Mouse (Mus musculus) brown adipose tissue, adult 24 weeks (tissue): ENCODE results near the gene Arcn1. TPM values are rescaled to one million over a fixed set of nuclear protein-coding genes. Genes with fewer than 3 reads are reported as not detected.
"Not testable (repeated sequence)": the region's sequence is repeated elsewhere in the genome, so short reads cannot be mapped to it uniquely, and the experiment has no call there.

Experiments
- H3K27ac ChIP-seq: fragments of 200-500 bp; replicated peaks from 2 replicates; pipeline ENCODE4 v1.5.1; 2012; ENCODE audit warnings: low read depth, mild to moderate bottlenecking, low read length
- H3K4me1 ChIP-seq: fragments of 200-500 bp; 2 replicates; pipeline ENCODE4 v1.6.1; 2012; ENCODE audit warnings: low read length, mixed read lengths; ENCODE audit not compliant: control insufficient read depth, insufficient read depth, insufficient read length
- H3K4me3 ChIP-seq: fragments of 200-500 bp; 2 replicates; pipeline ENCODE4 v1.5.1; 2012; ENCODE audit warnings: low read depth, mild to moderate bottlenecking, low read length, moderate library complexity; ENCODE audit not compliant: insufficient read depth
- polyA plus RNA-seq: library from polyadenylated mRNA; stranded (reverse); fragments of >200 nt; gene quantifications from 2 replicates; pipeline ENCODE4 v1.2.4, GENCODE M21; 2012; ENCODE audit not compliant: missing spikeins, insufficient read depth, insufficient read length

Gene Arcn1
- polyA plus RNA-seq, 1 experiment, result 96.1 TPM

DNA sequence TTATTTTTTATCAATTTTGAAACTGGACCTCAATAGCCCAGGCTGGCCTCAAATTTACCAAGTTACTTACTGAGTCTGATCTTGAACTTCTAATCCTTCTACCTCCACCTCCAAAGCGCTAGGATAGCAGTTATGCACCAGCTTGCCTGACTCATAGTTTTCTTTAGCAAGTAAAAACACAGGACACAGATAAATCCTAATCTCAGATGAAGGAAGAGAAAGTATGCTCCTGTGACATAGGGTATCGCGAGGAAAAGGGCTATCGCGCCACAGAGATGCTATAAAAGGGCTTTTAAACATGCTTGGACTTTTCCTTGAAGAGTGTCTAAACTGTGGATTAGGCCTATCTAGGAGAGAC is 4.7 kb upstream of the Arcn1 start:
- H3K27ac ChIP-seq, result peak overlapping the region; percentile 66
- H3K4me1 ChIP-seq, result peaks cover 5% of the 10 kb centered on the region; the same call in 1 of the 2 replicates
- H3K4me3 ChIP-seq, result no peak overlapping the region

DNA sequence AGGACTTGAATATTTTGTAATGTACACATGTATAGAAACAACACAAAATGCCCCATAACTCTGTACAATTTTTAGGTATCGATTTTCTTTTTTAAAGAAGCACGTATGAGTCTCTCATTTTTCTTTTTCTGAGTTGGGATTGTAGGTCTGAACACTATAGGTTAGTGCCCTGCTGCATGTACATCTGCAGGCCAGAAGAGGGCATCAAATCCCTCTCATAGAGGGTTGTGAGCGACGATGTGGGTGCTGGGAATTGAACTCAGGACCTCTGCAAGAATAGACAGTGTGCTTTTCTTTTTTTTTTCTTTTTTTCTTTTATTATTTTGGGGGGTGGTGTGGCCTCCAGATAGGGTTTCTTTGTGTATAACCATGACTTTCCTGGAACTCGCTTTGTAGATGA is 3.7 kb upstream of the Arcn1 start:
- Histone ChIP-seq H3K4me3 (no peak overlapping the region), H3K27ac (no peak overlapping the region), H3K4me1 (peaks cover 5% of the 10 kb centered on the region)

DNA sequence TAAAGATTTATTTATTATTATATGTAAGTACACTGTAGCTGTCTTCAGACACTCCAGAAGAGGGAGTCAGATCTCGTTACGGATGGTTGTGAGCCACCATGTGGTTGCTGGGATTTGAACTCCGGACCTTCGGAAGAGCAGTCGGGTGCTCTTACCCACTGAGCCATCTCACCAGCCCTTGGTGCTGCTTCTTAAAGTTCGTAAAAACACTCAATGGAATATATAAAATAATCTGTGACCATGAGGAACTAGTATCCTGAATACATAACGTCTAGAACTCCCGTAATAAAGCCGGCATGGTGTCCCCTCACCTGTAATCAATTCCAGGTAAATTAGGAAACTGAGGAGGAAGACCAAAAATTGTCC is 367 bp upstream of the Arcn1 start:
- not testable (repeated sequence) for H3K4me1 ChIP-seq, H3K27ac ChIP-seq
- peak overlapping the region; percentile 95 for H3K4me3 ChIP-seq

DNA sequence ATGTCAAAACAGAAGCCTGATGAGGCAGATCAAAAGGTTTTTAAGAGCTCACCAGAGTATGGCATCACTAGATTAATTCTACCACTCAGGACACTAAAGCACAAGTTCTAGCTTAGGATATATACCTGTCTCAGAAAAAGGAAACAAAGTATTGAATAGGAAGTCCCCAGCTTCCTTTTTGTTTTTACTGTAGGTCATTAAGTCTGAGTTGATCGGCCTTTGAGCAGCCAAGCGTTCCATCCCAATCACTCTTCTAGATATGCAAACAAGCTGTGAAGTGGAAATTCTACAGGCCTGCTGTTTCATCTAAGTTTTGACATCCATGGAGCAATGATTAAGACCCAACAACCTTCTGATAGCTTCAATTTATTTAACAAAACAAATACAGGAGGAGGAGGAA is 6.8 kb downstream of the Arcn1 start:
- H3K4me1 ChIP-seq, result peaks cover 8% of the 10 kb centered on the region
- H3K27ac ChIP-seq, result no peak overlapping the region
- H3K4me3 ChIP-seq, result no peak overlapping the region

DNA sequence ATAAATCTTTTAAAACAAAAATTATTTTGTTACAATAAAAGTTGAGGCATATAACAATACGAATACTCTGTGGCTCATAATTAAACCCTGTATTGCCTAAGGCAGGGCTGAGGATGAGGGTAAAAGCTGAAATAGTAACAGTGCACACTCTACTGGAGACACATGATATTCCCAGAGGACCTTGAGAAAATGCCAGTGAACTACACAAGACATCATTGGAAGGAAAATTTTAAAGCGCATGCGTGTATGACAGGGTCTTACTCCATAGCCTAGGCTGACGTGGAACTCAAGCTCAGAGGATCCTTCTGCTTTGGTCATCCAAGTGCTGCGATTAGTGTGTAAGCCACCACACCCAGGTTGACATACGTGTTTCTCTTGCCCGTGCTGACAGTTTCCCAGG is 19.2 kb downstream of the Arcn1 start:
- Histone ChIP-seq H3K4me3 (no peak overlapping the region), H3K27ac (no peak overlapping the region), H3K4me1 (no peaks in the 10 kb centered on the region)

DNA sequence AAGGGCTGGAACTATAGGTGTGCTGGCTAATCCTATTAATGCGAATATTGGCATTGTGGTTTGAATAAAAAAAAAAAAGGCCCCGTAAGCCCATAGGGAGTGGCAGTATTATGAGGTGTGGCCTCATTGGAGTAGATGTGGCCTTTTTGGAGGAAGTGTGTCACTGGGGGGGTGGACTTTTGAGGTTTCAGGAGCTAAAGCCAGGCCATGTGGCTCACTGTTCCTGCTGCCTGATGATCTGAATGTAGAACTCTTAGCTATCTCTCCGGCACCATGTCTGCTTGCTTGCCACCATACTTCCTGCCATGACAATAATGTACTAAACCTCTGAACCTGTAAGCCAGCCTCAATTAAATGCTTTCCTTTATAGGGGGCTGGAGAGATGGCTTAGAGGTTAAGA is 20.3 kb downstream of the Arcn1 start:
- Histone ChIP-seq H3K4me3 (no peak overlapping the region), H3K4me1 (no peaks in the 10 kb centered on the region), H3K27ac (no peak overlapping the region)

DNA sequence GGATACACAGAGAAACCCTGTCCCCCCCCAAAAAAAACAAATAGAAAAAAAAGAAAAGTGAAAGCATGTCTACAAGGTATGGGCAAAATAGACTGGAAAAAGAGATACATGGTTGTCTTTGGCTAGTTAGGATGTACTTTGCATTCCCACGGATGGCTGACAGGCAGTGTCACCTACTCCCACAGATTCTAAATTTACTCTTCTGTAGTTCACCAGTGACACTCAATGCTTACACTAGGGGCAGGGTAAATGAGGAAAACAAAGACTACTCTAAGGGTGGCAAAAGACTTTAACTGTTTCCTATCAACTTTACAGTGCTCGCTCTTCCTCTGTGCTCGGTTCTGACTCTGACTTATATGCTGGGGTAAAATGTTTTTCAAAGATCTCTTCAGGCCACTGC is 21.0 kb downstream of the Arcn1 start:
- Histone ChIP-seq H3K4me1 (no peaks in the 10 kb centered on the region), H3K4me3 (no peak overlapping the region), H3K27ac (no peak overlapping the region)

DNA sequence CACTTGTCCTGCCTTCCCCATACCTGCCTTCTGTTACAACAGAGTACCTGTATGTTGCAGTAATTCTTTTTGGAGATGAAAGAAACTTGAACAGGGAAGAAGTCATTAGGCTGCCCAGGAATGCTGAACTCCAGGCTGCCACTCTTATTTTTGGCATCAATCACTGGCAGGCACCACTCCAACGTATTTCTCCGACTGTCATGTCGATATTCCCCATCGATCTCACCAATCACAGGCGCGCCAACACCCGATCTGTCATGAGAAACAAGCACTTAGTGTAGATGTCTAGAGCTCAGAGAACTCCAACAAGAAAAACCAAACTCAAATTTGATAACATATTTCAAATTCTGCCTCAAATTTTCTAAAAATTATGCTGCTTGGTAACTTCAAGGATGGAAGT is 22.3 kb downstream of the Arcn1 start:
- H3K4me1 ChIP-seq, result no peaks in the 10 kb centered on the region

DNA sequence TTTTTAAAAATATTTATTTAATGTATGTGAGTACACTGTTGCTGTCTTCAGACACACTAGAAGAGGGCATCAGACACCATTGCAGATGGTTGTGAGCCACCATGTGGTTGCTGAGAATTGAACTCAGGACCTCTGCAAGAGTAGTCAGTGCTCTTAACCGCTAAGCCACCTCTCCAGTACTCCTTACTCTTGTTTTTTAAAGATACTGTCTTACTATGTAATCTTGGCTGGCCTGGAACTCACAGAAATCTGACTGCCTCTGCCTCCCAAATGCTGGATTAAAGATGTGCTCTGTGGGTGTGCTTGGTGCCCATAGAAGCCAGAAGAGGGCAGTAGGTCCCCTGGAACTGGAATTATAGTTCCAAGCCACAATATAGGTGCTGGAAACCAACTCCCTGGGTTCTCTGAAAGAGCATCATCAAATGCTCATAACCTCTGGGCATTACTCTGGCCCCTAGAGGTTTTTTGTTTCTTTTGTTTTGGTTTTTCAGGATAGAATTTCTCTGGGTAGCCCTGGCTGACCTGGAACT is 26.9 kb downstream of the Arcn1 start:
- Histone ChIP-seq H3K4me3 (no peak overlapping the region), H3K27ac (no peak overlapping the region), H3K4me1 (no peaks in the 10 kb centered on the region)

More for the DNA sequence above, 22.3 kb downstream of the Arcn1 start:
- H3K27ac ChIP-seq, result no peak overlapping the region
- H3K4me3 ChIP-seq, result no peak overlapping the region

DNA sequence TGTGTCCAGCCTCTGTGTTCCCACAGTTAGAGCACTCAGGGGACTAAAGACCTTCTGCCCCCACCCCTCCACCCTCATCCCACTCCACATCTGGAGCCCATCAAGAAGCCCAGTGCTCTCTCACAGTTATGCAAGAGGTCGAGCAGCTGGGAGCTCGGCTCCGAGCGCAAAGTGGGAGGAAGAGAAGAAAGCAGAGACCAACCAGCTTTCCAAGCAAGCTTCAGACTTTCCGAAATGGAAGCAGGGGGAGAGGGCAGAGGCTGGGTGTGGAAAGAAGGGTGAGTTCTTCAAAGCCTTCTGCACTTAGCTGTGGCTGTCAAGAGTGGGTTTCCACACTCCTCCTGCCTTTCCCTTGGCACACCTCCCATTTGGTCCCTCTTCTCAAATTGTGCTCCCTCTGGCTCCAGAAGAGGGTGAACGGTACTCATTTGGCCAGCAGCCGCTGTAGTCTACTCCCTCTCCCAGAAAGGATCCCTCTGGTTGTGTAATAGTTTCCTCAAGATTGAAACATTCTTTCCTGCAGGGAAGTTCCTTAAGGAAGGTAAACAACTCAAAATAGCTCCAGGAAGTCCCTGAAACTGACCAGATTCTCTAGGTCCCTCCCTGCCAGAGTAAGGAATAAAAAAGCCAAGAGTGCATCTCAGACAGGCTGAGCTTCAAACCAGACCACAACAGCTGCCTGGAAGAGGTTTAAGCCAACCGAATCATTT is 30.2 kb downstream of the Arcn1 start:
- Histone ChIP-seq H3K4me1 (peaks cover 4% of the 10 kb centered on the region; the same call in 1 of the 2 replicates), H3K27ac (peak overlapping the region; percentile 72), H3K4me3 (no peak overlapping the region)

DNA sequence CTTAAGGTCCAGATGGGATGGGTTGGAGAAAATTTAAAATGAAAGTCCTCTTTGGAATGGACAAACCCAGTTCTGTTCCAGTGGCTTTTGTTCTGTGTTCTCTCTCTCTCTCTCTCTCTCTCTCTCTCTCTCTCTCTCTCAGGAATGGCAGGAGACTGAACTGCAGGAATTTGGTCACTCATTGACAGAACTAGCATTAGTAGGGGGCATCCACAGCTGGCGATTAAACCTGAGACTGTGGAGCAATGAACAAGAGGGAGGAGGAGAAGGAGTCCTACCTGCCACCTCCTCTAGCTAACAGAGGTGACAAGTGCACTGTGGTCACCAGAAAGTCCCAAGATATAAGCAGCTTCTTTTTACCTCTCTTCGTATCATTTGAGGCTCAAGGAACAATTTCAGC is 31.3 kb downstream of the Arcn1 start:
- Histone ChIP-seq H3K27ac (no peak overlapping the region), H3K4me3 (no peak overlapping the region), H3K4me1 (peaks cover 7% of the 10 kb centered on the region; the same call in 1 of the 2 replicates)

DNA sequence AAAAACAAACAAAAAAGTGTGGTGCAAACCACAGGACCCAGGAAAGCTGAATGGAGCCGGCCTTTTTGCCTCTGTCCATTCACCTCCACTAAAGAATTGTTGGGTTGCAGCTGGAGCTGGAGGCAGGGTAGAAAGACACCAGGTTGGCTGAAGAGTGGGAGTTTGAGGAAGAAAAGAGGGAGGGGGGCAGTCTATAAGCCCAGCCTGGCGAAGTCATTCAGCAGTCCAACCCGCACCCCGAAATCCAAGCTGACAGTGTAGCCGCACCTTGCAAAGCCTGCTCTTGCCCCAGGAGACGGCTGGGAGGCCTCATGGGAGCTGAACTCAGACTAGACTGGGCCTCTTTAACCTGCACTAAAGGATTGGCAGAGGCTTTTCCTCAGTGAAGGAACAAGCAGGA is 31.8 kb downstream of the Arcn1 start:
- no peak overlapping the region for H3K27ac ChIP-seq

DNA sequence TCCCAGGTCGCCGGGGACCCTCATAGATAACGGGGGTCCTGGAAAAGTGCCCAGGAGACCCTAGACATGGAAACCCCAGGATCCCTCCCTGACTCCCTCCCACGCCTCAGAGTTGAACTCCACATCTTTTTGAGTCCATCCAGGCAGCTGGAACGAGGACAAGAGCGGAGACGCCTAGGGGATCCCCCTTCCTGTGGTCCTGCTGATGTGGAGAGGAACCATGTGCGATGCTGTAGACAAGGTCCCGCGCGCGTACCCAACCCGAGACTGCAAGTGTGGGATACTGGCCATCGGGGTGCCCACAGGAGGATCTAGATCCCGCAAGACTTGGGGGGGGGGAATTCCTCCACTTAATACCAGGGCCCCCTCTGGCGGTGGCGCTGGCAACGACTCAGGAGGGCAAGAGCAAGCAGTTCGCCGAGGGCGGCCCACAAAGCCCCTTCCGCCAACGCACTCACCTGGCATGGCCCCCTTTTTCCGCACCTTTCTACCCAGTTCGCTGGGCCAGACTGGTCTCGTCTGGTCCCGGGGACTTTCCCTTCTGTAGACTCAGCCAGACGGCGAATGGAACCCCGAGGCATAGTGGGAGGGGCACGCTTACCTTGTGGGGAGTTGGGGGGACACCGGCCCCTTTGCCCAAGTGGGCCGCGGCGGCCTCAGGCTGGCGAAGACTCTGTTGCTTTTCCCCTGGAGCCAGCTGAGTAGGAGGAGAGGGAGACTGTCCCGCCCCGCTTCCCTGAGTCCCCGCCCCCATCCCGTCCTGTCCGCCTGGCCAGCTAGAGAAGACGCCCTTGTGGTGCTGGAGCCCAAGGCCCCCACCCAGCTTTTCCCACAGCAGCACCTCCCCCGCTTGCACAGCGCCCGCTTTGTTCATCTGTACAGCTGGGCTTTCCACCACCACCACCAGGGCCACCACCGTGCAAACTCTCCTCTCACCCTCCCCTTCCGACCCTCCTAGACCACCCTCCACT is 32.8 kb downstream of the Arcn1 start, which contains the start of gene Phldb1:
Gene Phldb1 (minus strand): TSS at position 675 of the 971 bp plus-strand sequence.
- peak within 1 kb of the TSS; percentile 87 for H3K4me3 ChIP-seq
- peak within 1 kb of the TSS; percentile 89 for H3K27ac ChIP-seq
- H3K4me1 ChIP-seq, result peaks cover 7% of the 10 kb centered on the region; the same call in 1 of the 2 replicates

More for the DNA sequence above, 31.8 kb downstream of the Arcn1 start:
- Histone ChIP-seq H3K4me3 (no peak overlapping the region), H3K4me1 (peaks cover 7% of the 10 kb centered on the region; the same call in 1 of the 2 replicates)

DNA sequence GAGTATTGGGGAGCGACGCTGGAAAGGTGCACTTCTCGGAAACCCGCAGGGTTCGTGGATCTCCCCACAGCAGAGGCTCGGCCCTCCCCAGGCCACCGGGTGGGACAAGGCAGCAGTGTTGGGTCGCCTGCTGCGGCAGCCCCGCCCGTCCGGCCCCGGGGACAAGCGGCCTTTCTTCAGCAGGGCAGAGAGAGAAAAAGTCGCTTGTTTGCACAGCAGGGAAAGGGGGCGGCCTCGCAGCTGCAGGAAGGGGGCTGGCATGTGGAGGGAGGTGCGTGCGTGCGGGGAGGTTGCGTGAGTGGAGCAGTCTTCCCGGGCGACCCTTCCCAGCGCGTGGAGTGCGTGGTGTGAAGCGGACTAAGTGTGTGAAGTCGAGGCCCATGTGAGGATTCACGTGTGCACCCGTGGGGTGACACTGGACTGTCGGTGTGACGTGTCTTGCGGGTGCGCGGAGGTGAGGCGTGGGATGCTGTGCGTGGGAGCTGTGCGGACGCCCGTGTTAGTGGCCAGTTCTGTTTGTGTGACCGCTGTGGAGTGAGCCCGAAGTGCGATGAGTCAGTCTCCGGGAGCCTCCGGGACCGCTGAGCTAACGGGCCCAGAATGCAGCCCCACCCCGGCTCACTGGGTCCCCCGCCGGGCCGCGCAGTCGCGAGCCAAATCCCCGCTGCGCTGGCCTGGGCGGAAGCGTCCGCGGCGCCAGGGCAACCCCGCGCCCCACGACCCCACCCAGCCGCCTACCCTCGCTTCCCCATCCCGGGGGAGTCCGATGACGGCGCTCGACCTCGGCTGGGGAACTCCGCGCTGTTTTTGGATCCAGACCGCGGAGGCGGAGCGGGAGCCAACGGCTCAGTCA is 33.7 kb downstream of the Arcn1 start:
- Histone ChIP-seq H3K27ac (peak overlapping the region; percentile 89), H3K4me1 (peaks cover 7% of the 10 kb centered on the region; the same call in 1 of the 2 replicates), H3K4me3 (peak overlapping the region; percentile 87)
